Mouse (Mus musculus) ES-CJ7 (cell line): ENCODE data around the gene Vmn1r172.
"Not testable (repeated sequence)": the region's sequence is repeated elsewhere in the genome, so short reads cannot be mapped to it uniquely, and the experiment has no call there.

Source experiments
- DNase-seq: peaks from one replicate; pipeline ENCODE4 v3.0.0; 2011; ENCODE audit warnings: low read depth, low spot score

Vmn1r172 gene

DNA sequence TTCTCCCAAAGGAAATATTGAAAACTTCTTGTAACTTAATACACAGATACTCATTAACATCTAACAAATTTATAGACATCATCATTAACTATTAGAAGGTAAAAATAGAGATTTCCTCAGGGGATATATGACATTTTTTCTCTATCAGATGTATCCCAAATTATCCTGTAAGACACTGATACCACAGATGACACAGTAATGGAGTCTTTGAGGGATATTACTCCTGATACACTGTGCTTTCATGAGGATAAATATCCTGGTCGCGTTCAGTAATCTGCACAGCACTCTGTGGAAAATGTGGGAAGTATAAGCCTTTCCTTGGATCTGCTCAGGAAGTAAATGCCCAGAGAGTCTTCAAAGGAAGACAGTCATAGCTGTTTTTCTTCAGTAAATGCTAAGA is at the start of gene Vmn1r172:
Gene Vmn1r172 (plus strand): TSS at position 301 of the 400 bp plus-strand sequence.
- DNase-seq, result no peak

GRCm38 (mm10) chr7:23630422-23630821 is 27.7 kb upstream of the Vmn1r172 start, which contains the start of gene Vmn1r171:
Gene Vmn1r171, plus strand, starts transcription at chr7:23630722.
- no peak for DNase-seq

- DNase-seq, result not testable (repeated sequence)
These were observed 42.3 kb downstream of the Vmn1r172 start, which contains the start of gene Vmn1r173 for GRCm38 (mm10) chr7:23700403-23700802. Gene Vmn1r173, plus strand, starts transcription at chr7:23700703.
